Mouse (Mus musculus): ENCODE results near the gene Brwd1.

DNA sequence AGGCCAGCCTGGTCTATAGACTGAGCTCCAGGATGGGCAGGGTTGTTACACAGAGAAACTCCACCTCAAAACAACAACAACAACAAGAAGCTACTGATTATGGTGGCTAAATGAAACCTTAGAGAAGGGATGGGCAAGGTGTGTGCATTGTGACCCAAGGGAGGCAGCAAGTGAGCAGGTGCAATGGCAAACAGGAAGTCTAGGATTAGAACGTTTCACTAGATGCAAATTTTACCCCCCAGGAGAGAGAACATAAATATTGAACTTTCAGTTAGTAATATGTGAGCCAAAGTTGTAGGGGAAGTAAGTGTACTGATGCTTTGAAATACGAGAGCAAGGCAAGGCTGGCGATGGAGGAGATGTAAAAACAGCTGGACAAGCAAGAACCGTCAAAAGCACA lies 27.3 kb upstream of the Brwd1 start:
- TF ChIP-seq CTCF (IDR thresholded peaks at IDR 0.05): no peak
- no peak for TF ChIP-seq EP300 (IDR thresholded peaks at IDR 0.05)

All from lung, postnatal 0 days (tissue).